Mouse (Mus musculus): ENCODE measurements around the gene Pigs.

DNA sequence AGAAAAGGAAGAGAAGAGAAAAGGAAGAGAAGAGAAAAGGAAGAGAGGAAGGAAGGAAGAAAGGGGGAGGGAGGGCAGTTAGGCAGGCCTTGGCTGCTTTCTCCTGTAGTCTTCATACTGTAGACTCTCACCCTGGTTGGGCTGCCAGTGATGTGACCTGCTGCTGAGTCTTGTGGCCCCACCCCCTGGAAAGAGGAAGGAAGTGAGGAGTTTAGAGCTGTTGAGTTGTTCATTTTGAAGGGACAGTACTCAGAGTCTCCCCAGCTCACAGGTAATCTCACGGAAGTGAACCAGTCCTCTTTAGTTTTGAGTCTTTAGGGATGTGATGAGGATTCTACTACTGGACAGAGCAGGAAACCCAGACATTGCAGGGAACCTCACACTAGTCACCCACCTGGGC lies 24.9 kb downstream of the Pigs start:
- TF ChIP-seq CTCF (IDR thresholded peaks at IDR 0.05; ENCODE audit: low read depth) (no peak), EP300 (IDR thresholded peaks at IDR 0.05; ENCODE audit: low read depth) (no peak)

Measured in liver, embryonic 14.5 days (tissue).